Mouse (Mus musculus) thymus, adult 2 months (tissue): Measurements from ENCODE around the gene Prickle2.

Source experiments
- CTCF ChIP-seq: fragments of 200-500 bp; IDR thresholded peaks from 2 replicates; pipeline ENCODE4 v1.5.1; 2012; ENCODE audit warnings: mild to moderate bottlenecking, control low read depth, low read length, moderate library complexity, borderline replicate concordance; ENCODE audit not compliant: control insufficient read depth, poor library complexity, insufficient read depth; ENCODE audit errors: extremely low read depth
- POLR2A ChIP-seq: fragments of 200-500 bp; IDR thresholded peaks from 2 replicates; pipeline ENCODE4 v1.6.1; 2012; ENCODE audit warnings: mild to moderate bottlenecking, low read length, control low read depth, moderate library complexity; ENCODE audit not compliant: control insufficient read depth, poor library complexity, insufficient read depth; ENCODE audit errors: extremely low read depth

GRCm38 (mm10) chr6:92532331-92532730, 173.6 kb downstream of the Prickle2 start:
- TF ChIP-seq CTCF (no peak), POLR2A (no peak)
